Comparison of ENCODE assay signal across 8 mouse cellular contexts in the genomic region with DNA sequence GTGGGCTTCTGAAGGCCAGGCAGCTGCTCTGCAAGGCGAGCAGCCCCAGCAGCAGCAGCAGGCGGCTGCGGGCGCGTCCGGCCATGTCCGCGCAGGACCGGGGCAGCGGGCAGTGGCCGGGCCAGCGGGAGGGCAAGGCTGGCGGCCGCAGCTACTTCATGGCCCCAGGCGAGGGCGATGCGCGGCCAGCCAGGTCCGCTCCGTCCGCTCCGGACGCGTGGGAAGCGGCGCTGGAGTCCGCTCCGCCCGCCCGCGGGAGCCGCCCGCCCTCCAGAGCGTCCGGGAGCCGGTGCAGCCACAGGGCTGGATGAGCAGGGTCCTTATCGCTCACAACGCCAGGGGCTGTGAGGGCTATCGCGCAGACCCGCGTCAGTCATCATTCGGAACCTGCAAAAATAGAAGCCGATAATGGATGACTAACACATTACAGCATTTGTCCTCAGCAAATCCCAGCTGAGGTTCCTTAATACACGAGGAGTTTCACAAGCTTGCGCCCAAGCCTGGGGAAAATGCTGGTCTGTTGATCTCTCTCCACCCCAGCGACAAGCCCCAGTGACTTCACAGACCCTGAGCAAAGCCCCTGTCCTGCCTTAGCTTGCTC.
A peak's percentile ranks its signal among the peaks of the same experiment; 100 is the strongest.
DNase-seq lines count a peak whose midpoint lies in the region; ATAC-seq and TF ChIP-seq lines count a peak whose summit lies in the region.

No protein-coding gene starts in this region.

- H3K27me3 ChIP-seq in forebrain, embryonic 11.5 days (ENCODE audit: control insufficient read depth, insufficient read depth, low read length): no peaks in the 10 kb centered on the region
- H3K27me3 ChIP-seq in heart, embryonic 14.5 days (ENCODE audit: control insufficient read depth, insufficient read depth, low read length): no peaks in the 10 kb centered on the region
- peaks cover 3% of the 10 kb centered on the region; the same call in 1 of the 2 replicates for H3K27me3 ChIP-seq in liver, postnatal 0 days (ENCODE audit: insufficient read depth, low read length)
- no peaks in the 10 kb centered on the region for H3K27me3 ChIP-seq in neural tube, embryonic 15.5 days (replicated peaks)

- peak overlapping the region; percentile 65 for H3K4me2 ChIP-seq in forebrain, embryonic 11.5 days (ENCODE audit: low read depth, low read length, severe bottlenecking)
- peak overlapping the region; percentile 74 for H3K4me2 ChIP-seq in heart, embryonic 14.5 days (ENCODE audit: low read length)
- H3K4me2 ChIP-seq in liver, postnatal 0 days (ENCODE audit: low read depth, low read length): peak overlapping the region; percentile 80
- H3K4me2 ChIP-seq in neural tube, embryonic 15.5 days: peak overlapping the region; percentile 83

- 0 out of 2 replicates have a peak, but pooled peaks have one; percentile 20 for TF ChIP-seq CTCF in liver, postnatal 0 days (IDR thresholded peaks at IDR 0.05; ENCODE audit: low read depth)

- TF ChIP-seq EP300 in liver, postnatal 0 days (IDR thresholded peaks at IDR 0.05; ENCODE audit: low read depth): 0 out of 2 replicates have a peak, but pooled peaks have one; percentile 18

- no peaks in the 10 kb centered on the region for H3K36me3 ChIP-seq in ES-E14 (ENCODE audit: control insufficient read depth, insufficient read depth, low read length, poor library complexity, severe bottlenecking)
- H3K36me3 ChIP-seq in forebrain, embryonic 11.5 days (ENCODE audit: control insufficient read depth, insufficient read depth, low read length): no peaks in the 10 kb centered on the region
- peaks cover 15% of the 10 kb centered on the region for H3K36me3 ChIP-seq in heart, embryonic 14.5 days (ENCODE audit: control insufficient read depth, insufficient read depth, low read length)
- H3K36me3 ChIP-seq in liver, postnatal 0 days (replicated peaks; ENCODE audit: insufficient read depth, low read length): no peaks in the 10 kb centered on the region
- H3K36me3 ChIP-seq in neural tube, embryonic 15.5 days: no peaks in the 10 kb centered on the region

- no peaks in the 10 kb centered on the region for H3K9me3 ChIP-seq in ES-E14 (ENCODE audit: control insufficient read depth, insufficient read depth, low read depth, low read length)
- H3K9me3 ChIP-seq in forebrain, embryonic 11.5 days (ENCODE audit: control insufficient read depth, low read length): no peaks in the 10 kb centered on the region
- no peaks in the 10 kb centered on the region for H3K9me3 ChIP-seq in heart, embryonic 14.5 days (ENCODE audit: control insufficient read depth, low read length)
- no peaks in the 10 kb centered on the region for H3K9me3 ChIP-seq in liver, postnatal 0 days (ENCODE audit: low read length)
- no peaks in the 10 kb centered on the region for H3K9me3 ChIP-seq in neural tube, embryonic 15.5 days (replicated peaks)

- under 1% methylated on average over 47 of the region's 47 CpGs for WGBS in forebrain, embryonic 11.5 days
- under 1% methylated on average over 46 of the region's 47 CpGs for WGBS in heart, embryonic 14.5 days
- WGBS in liver, postnatal 0 days (ENCODE audit: insufficient replicate concordance): 1% methylated on average over 47 of the region's 47 CpGs
- WGBS in neural tube, embryonic 15.5 days: 0% methylated on average over 47 of the region's 47 CpGs

- ATAC-seq in forebrain, embryonic 11.5 days (replicated peaks; ENCODE audit: low FRiP score): peak; percentile 88
- ATAC-seq in heart, embryonic 14.5 days (ENCODE audit: insufficient number of reproducible peaks, insufficient read depth, low FRiP score, low read depth): peak; percentile 98
- ATAC-seq in liver, postnatal 0 days: peak; percentile 89
- peak; percentile 87 for ATAC-seq in neural tube, embryonic 15.5 days (ENCODE audit: low FRiP score)

- no peak overlapping the region for H3K27ac ChIP-seq in ES-E14 (ENCODE audit: insufficient read depth, low read depth, low read length, poor library complexity, severe bottlenecking)
- peak overlapping the region; percentile 19; the same call in 1 of the 2 replicates for H3K27ac ChIP-seq in forebrain, embryonic 11.5 days (ENCODE audit: low read depth, low read length)
- peak overlapping the region; percentile 99 to 100 for H3K27ac ChIP-seq in heart, embryonic 14.5 days (replicated peaks in 1 of 2; ENCODE audit: control insufficient read depth in 1 of 2, insufficient read depth in 1 of 2, low read depth in 2 of 2, low read length in 2 of 2)
- H3K27ac ChIP-seq in liver, postnatal 0 days (ENCODE audit: low read depth): peak overlapping the region; percentile 68; the same call in 1 of the 2 replicates
- H3K27ac ChIP-seq in neural tube, embryonic 15.5 days (replicated peaks): peak overlapping the region; percentile 88

- H3K9ac ChIP-seq in ES-E14 (ENCODE audit: insufficient read depth, low read depth, low read length, poor library complexity, severe bottlenecking): peak overlapping the region; percentile 68
- peak overlapping the region; percentile 72 for H3K9ac ChIP-seq in forebrain, embryonic 11.5 days (ENCODE audit: low read length)
- H3K9ac ChIP-seq in heart, embryonic 14.5 days (ENCODE audit: low read length): peak overlapping the region; percentile 98
- peak overlapping the region; percentile 18; the same call in 1 of the 2 replicates for H3K9ac ChIP-seq in liver, postnatal 0 days (replicated peaks)
- peak overlapping the region; percentile 72 for H3K9ac ChIP-seq in neural tube, embryonic 15.5 days (replicated peaks)

- peak overlapping the region; percentile 39 to 81 for H3K4me3 ChIP-seq in ES-E14 (ENCODE audit: insufficient read depth in 1 of 2, low read depth in 1 of 2, low read length in 2 of 2, poor library complexity in 1 of 2, severe bottlenecking in 1 of 2)
- peak overlapping the region; percentile 56 for H3K4me3 ChIP-seq in forebrain, embryonic 11.5 days (ENCODE audit: low read depth, low read length)
- H3K4me3 ChIP-seq in heart, embryonic 14.5 days (ENCODE audit: control insufficient read depth in 1 of 2, insufficient read depth in 1 of 2, low read depth in 1 of 2, low read length in 2 of 2): peak overlapping the region; percentile 83 to 99
- H3K4me3 ChIP-seq in liver, postnatal 0 days (ENCODE audit: low read depth, low read length): peak overlapping the region; percentile 49
- peak overlapping the region; percentile 68 for H3K4me3 ChIP-seq in neural tube, embryonic 15.5 days (replicated peaks)

- no peaks in the 10 kb centered on the region for H3K4me1 ChIP-seq in ES-E14 (ENCODE audit: control insufficient read depth in 2 of 2, insufficient read depth in 2 of 2, low read length in 2 of 2, poor library complexity in 1 of 2)
- no peaks in the 10 kb centered on the region; the same call in 1 of the 2 replicates for H3K4me1 ChIP-seq in forebrain, embryonic 11.5 days (replicated peaks; ENCODE audit: control insufficient read depth, insufficient read depth, low read length)
- H3K4me1 ChIP-seq in heart, embryonic 14.5 days (ENCODE audit: control insufficient read depth in 2 of 2, insufficient read depth in 2 of 2, low read length in 2 of 2): peaks cover 2 to 24% of the 10 kb centered on the region in 2 experiments; a peak in 3 of 4 replicates
- no peaks in the 10 kb centered on the region for H3K4me1 ChIP-seq in liver, postnatal 0 days (ENCODE audit: insufficient read depth)
- H3K4me1 ChIP-seq in neural tube, embryonic 15.5 days: peaks cover 14% of the 10 kb centered on the region

- in situ Hi-C loops in ES-E14 (cut with MboI; ENCODE audit: low sequenced_read_pairs in 2 of 2, unreplicated experiment in 2 of 2): no loop called here

- DNase-seq in ES-E14 (ENCODE audit: low read depth, low spot score): no peak
- DNase-seq in c-Kit-positive CD71-negative TER-119-negative erythroid progenitor cells, embryonic 14.5 days (ENCODE audit: low read depth): peak; percentile 29
- peak; percentile 81 for DNase-seq in forebrain, embryonic 11.5 days (ENCODE audit: low spot score)
- DNase-seq in kidney, postnatal 14 days: peak; percentile 87
- DNase-seq in liver, postnatal 0 days: peak; percentile 62
- peak; percentile 67 to 73 for DNase-seq in urinary bladder, postnatal 36 days (ENCODE audit: low spot score in 2 of 2)

TF ChIP-seq in ES-E14, 5 proteins besides CTCF, POLR2A, EP300 and RAD21:
- TF ChIP-seq ZNF384 (IDR thresholded peaks at IDR 0.05; ENCODE audit: low read depth, low read length) (no peak), MAFK (IDR thresholded peaks at IDR 0.05; ENCODE audit: insufficient read depth, low read depth, low read length) (no peak), HCFC1 (IDR thresholded peaks at IDR 0.05; ENCODE audit: borderline replicate concordance, insufficient read depth, low read length) (no peak), CHD2 (IDR thresholded peaks at IDR 0.05; ENCODE audit: low read depth, low read length) (no peak), ZC3H11A (IDR thresholded peaks at IDR 0.05; ENCODE audit: borderline replicate concordance, low read depth, low read length) (no peak)

Comparison
In these comparisons a context has a peak if more than half of its experiments do, and no peak if none do; other contexts are left out.
1. H3K9ac ChIP-seq: peak in every context shown above with its lines; median percentile 98 in heart, embryonic 14.5 days; 72 in forebrain, embryonic 11.5 days; 72 in neural tube, embryonic 15.5 days; 68 in ES-E14; 18 in liver, postnatal 0 days.